Mouse (Mus musculus) embryonic fibroblast, embryonic 13.5 days (primary cell): ENCODE data around the gene Rab25.

Source experiments
- CTCF ChIP-seq: IDR thresholded peaks from 2 replicates; pipeline ENCODE4 v1.5.1; 2011; ENCODE audit warnings: mild to moderate bottlenecking, control low read depth, low read length, moderate library complexity, borderline replicate concordance; ENCODE audit not compliant: insufficient read depth
- POLR2A ChIP-seq: IDR thresholded peaks from 2 replicates; pipeline ENCODE4 v1.6.1; 2011; ENCODE audit warnings: low read depth, mild to moderate bottlenecking, control low read depth, low read length, moderate library complexity

DNA sequence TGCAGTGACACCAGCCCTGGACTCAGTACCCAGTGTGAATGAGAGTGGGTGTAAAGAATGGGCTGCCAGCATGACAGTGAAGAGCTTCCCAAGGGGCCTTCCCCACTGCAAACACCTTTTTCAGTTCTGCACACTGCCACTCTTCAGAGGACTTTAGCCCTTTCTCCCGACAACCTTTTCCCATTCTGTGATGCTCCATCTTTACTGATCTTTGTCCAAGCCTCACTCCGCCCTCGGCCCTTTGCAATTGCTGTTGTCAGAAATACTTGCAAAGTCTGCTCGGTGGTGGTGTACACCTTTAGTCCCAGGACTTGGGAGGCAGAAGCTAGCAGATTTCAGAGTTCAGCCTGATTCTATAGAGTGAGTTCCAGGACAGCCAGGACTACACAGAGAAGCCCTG is 3.5 kb upstream of the Rab25 start:
- TF ChIP-seq CTCF: no peak
- TF ChIP-seq POLR2A: no peak
